Mouse (Mus musculus): ENCODE results near the gene Il23r.
A peak's percentile ranks its signal among the peaks of the same experiment; 100 is the strongest.
"Not testable (repeated sequence)": the region's sequence is repeated elsewhere in the genome, so short reads cannot be mapped to it uniquely, and the experiment has no call there.

Il23r gene

DNA sequence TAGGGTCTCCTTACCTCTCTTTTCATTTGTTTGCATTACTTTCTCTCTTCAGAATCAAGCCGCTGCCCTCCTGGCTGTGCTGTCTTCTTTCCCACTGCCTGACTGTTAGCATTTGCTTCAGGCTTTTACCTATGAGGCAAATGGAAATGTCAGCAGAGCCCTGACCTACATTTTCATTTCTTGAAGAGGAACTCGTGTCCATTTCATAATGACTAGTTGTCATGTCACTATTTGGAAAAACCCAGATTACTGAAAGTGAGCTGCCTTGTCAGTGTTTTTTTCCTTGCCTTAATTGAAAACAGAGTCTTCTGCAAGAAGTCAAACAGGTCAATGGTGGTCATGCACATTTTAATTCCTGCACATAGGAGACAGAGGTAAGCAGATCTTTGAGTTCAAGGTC is at the start of gene Il23r:
TSS of gene Il23r (minus strand) at position 101 of the 400 bp plus-strand sequence.
- DNase-seq (ENCODE audit: low spot score) = no peak

DNA sequence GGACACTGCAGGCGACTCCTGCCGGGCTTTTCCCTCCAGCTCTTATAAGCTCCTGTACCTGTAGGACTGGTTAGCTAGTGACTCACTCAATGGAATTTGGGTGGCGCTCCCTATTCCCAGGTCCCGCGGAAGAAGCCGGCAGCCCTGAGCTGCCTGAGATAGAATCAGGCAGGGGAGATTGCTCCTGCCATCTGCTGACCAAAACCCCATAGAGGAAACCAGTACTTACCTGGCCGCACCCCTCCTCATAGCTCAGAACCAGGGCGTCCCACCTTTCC is 44.1 kb upstream of the Il23r start, which contains the start of gene Tacstd2:
TSS of gene Tacstd2 (minus strand) at position 20 of the 278 bp plus-strand sequence.
- no peak for DNase-seq (ENCODE audit: low spot score)

DNA sequence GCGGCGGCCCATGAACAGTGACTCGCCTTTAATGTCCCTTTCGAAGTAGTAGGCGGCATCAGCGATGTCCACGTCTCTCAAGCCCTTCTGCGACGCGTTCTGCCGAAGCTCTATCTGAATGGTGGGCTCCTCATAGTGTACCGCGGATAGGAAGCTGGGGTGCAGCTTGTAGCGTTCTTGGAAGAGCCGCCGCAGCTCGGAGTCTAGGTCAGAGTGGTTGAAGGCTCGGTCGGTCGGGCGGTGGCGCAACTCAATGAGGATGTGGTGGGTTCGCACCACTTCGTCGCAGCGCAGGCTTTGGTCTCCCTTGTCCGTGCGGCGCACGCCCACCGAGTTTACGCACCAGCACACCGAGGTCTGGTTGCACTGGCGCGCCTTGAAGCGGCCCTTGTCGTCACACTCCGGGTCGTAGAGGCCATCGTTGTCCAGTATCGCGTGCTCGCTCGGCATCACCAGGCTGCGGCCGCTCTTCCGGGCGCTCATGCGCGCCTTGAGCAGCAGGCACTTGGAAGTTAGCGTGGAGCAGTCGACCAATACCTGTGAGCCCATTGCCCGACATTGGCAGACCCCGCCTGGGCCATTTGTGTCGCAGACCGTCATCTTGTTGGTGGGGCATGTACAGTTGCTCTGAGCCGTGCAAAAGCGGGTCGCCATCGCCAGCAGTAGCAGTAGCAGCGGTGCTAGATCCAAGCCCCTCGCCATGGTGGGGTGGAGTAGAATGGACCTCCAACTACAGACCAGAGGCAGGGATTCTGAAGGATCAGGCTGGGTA is 43.5 kb upstream of the Il23r start:
- peak; percentile 41 for DNase-seq (ENCODE audit: low spot score)

DNA sequence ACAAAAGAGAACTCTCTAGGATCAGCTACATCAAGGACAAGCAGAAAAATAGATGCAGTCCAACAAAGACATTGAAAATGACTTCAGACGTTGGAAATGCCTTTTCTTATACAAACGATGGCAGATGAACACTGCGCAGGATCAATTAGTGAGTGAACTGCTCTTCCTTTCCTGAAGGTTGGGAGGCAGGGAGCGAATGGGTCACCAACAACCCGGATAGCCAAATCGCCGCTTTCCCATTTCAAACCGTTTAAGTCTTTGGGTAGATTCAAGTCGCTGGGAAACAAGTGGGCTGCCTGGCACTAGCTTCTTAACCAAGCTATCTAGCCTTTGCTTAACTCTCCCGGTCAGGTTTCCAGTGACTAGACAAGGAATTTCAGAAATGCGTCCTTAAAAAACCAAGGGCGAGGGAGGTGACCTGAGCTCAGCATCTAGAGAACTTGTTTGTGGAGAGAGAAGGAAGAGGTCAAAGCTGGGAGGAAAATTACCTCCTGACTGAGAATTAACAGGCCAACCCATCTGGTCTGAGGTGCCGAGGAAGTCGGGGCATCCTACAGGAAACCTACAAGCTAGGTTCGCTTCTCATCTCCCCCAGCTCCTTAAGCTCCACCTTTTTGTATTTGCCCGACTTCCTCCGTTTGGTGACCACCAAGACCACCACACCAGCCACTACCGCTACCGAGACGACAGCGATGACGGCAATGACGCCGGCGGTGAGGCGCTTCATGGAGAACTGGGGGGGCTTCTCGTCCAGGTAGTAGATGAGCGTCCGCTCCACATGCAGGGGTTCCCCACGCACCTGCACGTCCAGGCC is 42.7 kb upstream of the Il23r start:
- no peak for DNase-seq (ENCODE audit: low spot score)

DNA sequence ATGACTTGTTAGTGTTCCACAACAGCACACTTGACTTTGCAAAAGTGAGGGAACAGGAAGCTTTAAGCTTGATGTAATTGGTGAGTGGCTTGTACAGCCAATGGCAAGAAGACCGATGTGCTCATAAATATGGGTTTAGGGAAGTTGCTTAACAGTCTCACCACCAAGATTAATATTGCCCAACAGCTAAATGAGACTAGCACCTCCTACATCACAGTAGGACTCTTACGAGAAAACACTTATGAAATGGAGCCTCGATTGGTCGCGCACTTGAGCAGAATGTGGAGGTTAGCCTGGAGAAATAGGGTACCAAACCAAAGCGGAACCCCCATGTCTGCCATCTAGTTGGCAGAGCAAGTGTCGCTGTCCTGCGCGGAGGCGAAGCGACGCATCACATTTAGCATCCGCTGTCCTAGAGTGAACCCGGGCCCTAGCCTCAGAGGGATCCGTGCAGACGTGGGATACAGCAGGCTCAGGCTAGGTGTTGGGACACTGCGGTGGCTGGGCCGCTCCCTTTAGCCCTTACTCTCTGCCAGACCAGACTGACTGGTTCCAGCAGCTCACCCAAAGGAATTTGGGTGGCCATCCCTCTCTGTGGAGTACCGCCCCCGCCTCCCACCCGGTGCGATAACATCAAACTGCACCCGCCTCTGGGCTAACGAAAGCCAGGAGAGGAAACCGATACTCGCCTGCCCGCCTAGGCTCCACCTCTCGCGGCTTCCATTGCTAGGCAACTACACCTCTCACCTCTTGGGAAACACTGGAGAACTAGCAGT is 41.2 kb upstream of the Il23r start:
- peak; percentile 64 for DNase-seq (ENCODE audit: low spot score)

DNA sequence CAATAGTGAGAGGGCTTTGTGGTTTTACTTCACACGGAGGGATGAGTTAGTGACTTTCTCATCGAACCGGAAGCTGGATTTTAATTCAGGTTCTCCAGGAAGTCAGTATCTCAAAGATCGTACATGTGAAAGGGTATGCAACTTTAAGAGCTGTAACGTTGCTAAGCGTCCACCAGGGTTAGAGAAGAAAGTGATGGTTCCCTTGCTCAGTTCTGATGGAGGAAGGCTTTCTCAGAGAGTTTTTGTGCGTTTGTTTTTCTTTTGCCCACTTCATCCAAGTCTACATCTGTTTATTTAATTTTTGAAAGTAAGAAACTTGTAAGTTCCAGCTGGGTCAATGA is 40.1 kb upstream of the Il23r start:
- no peak for DNase-seq (ENCODE audit: low spot score)

DNA sequence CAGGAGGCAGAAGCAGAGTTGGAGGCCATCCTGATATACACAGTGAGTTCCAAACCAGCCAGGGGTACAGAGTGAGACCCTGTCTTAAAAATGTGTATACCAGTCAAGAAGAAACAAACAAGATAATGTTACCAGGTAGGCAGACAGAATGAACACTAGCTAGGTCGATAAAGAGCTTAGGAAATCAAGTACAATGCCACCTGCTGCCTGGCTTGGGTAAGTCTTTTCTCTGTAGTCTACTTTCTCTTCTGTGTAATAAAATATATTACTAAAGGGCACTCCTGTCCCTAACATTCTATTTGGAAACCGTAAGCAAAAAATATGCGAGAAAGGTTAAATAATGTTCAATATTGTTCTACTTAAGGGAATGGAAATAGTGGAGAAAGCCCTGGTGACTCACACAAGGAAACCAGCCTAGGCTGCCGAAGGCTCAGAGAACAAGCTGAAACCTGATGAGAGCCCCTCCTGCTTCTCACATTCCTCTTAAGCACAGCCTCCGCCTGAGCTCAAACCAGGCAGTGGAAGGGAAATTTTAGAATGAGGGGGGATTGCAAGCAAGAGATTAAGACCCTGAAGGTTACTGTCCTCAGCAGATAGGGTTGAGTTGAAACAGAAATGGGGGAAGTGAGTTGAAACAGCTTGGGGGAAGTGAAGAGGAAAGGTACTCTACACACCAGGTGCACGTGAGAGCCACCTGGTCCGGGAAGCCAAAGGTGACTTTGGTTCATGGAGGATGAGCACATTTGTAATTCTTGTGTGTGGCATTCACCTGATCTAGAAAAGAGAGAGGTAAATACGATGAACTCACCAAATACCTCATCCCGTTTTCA is 39.6 kb upstream of the Il23r start:
- no peak for DNase-seq (ENCODE audit: low spot score)

DNA sequence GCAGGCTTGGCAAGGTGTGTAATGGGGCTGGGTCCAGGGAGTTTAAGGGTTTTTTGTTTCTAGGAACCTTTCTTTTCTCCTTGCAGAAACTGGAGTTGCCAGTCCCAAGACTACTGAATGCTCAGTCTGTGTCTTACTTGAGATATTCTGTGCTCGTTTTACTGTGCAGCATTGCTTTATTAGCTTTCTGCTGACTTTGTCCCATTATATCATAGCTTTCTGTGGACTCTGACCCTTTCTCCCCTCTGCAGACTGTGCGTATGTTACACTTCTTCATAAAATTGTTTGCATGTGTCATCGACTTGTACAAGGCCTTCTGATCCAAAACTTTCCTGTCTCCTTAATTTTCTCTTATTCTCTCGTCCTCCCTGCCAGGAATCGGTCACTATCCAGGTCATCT is 34.7 kb upstream of the Il23r start:
- DNase-seq (ENCODE audit: low spot score) = no peak

DNA sequence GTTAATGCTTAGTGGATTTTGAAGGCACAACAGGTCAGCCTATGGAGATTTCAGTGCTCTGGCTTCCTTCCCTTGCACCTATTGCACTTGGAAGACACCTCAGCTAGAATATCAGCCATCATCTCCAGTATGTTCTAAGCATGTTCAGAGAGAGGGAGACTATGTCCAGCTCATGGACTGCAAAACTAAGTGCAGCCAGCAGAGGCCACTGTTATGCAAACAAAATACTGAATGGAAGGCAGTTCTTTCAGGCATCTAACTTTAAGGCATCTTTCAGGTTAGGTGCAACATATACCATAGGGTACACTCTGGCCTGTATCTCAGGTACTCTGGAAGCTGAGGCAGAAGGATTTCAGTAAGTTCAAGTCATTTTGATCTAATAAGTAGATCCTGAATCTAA is 19.1 kb upstream of the Il23r start:
- DNase-seq (ENCODE audit: low spot score) = peak; percentile 46

DNA sequence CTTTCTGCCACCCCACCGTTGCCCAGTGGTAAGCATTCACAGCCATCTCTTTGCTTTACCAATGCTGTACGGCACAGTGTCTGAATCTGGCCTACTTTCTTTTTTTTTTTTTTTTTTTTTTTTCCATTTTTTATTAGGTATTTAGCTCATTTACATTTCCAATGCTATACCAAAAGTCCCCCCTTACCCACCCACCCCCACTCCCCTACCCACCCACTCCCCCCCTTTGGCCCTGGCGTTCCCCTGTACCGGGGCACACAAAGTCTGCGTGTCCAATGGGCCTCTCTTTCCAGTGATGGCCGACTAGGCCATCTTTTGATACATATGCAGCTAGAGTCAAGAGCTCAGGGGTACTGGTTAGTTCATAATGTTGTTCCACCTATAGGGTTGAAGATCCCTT is 10.3 kb upstream of the Il23r start:
- not testable (repeated sequence) for DNase-seq (ENCODE audit: low spot score)

DNA sequence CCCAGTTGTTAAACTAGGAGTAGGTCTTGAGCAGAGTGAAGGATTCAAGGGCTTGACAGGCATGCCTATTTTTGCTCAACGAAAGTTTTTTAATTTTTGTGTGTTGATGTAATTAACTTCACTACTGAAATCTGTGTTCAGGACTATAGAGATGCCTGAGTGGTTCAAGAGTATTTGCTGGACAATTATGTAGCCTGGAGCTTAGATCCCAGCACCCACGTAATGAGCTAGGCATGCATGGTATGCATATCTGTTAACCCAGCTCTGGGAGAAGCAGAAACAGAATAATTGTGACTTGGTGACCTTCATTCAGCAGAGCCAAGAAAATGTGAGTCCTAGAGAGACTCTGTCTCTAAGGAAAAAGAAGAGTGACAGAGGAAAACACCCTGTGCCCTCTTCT is 10.6 kb downstream of the Il23r start:
- no peak for DNase-seq (ENCODE audit: low spot score)

DNA sequence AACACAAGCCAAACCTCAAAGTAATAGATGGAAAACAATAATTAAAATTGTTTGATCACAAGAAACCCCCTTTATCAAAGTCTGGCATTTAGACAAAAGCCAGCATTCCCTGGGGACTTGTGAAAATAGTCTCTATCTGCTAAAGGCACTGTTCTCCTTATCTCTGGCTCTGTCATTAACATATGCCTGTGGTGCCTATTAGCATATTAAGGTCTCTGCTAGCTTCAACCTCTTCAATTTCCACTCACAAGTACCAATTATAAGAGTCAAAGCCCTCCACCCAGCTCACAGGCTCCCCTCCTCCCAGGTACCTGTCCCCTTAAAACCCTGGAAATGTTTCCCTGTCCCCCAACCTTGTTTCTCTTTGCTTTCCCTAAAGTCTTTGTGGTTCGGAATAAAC is 20.4 kb downstream of the Il23r start:
- DNase-seq (ENCODE audit: low spot score) = no peak

DNA sequence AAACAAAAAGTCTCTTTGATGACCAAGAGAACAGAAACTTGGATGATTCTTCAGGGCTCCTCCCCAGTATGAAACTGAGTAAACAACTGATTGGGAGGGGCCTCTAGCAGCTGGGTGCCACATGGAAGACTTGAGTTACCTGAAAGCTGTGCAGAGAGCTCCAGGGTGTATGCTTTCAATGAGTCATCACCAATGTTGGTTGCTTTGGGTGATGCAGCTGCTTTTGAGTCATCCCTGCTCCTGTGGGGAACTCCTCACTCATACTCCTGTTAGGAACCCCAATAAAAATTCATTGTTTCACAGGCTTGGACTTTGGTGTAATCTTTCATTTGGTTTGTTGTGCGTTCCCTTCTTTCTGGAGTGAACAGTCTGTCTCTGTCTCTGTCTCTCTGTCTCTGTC is 32.2 kb downstream of the Il23r start:
- no peak for DNase-seq (ENCODE audit: low spot score)

DNA sequence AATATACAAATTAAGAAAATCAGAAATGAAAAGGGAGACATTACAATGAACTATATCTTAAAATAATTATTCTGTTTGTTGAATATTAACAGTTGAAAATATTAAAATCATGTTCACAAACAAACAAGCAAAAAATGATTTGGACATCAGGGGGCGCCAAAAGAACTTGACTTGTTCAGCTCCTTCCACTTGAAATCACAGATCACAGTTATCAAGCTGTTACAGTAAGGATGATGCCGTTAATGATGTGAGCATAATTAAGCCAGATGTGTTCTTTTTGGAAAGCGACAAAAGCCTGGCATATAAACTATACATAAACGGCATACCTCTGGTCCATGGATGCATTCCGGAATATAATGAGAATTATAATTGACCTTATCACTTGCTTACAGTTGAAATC is 40.3 kb downstream of the Il23r start:
- DNase-seq (ENCODE audit: low spot score) = peak; percentile 23

DNA sequence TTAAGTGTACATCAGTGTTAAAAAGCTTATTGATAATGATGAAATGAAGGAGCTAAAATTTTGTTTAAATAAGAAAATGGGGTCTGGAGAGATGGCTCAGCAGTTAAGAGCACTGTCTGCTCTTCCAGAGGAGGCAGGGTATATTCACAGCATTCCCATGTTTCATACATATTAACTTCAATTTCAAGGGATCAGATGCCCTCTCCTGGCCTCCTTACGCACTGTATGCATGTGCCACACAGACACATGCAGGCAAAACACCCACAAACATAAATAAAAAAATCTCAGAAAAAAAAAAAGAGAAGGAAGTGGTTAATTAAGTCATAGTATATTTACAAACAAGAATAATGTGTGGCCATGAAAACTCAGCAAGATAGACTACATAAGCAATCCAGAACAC is 45.8 kb downstream of the Il23r start:
- no peak for DNase-seq (ENCODE audit: low spot score)

DNA sequence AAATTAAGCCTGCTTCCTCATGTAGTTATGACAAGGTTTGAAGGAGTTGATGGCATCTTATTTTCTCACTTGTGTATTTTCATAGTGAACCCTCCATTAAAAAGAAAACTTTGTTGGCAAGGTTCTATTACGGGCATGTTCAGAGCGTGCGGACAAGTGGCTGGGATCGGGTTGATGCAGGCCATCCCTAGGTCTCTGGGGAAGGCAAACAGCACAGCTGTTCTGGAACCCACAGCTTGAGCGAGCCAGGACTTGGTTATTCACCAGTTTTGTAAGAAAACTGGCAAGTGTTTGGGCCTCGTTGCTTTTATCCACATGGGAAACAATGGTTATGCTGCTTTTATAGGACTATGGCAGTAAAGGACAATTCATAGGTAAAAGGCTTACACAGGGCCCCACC is 48.5 kb downstream of the Il23r start:
- no peak for DNase-seq (ENCODE audit: low spot score)

DNA sequence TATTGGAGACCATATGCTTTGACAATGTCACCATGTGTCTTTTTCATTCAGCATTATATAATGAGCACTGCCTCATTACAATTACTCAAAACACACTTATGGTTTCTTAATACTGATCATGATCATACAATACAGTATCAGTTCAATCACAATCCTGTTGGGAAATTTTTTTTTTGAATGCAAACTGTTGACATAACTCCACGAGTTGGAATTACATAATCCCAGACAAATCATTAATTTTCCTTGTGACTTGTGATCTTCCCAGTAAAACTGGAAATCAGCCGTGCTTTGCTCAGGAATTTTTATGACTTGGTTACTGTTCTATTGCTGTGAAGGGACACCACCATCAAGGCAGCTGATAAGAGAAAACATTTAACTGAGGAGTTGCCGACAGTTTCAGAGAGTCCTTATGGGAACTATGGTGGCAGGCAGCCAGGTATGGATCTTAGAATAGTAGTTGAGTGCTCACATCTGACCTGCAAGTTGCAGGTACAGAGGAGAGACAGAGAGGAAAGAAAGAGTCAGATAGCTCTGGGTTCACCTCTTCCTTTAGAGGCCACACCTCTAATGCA is 53.8 kb downstream of the Il23r start:
- DNase-seq (ENCODE audit: low spot score) = no peak

DNA sequence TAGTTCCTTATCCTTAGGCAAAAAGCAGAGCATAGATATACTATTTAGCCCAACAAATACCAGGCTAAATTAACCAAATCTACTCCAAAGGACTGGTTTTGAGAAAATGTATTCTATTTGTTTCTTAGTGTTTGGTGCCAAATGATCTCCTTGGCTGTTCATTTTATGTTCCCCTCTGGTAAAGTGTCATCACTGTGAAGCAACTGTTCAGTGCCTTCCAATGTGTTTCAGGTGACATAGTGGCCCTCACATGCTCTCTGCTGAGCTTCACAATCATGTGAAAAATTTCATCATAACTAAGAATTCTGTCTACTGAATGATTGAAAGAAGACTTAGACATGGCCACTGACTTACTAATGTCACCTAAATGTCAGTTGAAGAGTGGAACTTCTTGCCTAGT is 54.6 kb downstream of the Il23r start:
- no peak for DNase-seq (ENCODE audit: low spot score)

DNA sequence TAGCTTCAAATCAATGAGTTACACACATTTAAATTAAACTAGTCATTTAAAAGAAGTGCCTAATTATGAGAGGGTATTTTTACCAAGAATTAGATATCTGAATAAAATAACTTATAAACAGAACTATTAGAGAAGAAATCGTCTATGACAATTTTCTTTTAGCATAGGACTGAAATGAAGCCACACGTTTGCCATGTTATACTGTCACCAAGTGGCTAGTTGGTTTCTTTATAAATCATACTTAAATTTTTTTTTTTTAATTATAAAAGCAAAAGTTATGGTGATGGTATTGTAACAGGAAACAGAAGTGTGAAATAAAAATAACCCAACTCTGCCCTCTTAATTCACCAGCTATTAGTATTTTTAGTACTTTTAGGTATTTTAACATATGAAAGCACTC is 55.4 kb downstream of the Il23r start:
- DNase-seq (ENCODE audit: low spot score) = no peak

DNA sequence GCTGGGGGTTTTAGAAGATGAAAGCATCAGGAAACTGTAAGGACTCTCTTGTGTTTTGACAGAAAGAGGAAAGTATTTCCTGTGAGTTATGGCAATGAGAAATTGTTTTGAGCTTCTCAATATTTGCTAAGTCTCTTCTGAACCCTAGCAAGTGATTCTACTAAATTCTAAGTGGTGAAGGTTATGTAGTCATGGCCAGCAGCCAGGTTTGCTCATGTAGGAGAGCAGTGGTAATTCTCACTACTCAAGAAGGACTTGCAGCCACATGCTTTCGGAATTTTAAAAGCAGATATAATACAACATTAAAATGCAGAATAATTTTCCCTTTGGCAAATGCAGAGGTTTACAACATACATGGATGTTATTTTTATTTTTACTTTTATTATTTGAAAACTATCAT is 55.9 kb downstream of the Il23r start:
- no peak for DNase-seq (ENCODE audit: low spot score)

DNA sequence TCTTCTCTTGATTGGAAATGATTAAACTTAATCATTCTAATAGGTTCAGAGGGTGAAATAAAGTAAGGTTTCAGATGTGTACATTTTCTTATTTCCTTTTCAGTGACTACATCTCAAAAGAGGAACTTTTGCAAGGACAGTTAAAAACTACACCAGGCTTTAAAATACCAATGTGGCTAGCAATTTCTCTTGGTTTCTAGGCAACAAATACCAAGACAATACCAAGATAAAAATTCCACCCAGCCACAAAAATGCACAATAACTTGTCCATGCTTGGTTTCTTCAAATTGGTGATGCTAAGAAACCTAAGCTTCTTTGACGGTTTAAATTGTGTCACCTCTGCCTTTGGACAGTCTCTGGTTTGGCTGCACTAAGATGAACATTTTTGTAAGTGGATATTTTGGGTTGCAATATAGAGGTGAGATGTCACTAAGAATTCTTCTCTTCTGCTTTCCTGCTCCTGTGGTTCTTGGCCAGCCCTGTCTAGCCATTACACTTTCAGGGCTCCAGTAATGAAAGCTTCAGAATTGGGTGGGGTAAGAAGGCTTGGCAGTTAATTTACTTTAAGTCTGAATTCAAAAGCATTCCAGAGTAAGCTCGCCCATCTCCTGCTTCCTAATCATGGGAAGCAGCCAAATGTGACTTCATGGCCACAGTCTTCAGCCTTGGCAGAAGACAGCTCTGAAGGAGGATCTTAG is 56.8 kb downstream of the Il23r start:
- DNase-seq (ENCODE audit: low spot score) = no peak

Measured in urinary bladder, postnatal 25 days (tissue).